Mouse (Mus musculus) hindbrain, embryonic 10.5 days (tissue): ENCODE results near the gene Usp10. TPM values are rescaled to one million over a fixed set of nuclear protein-coding genes. Genes with fewer than 3 reads are reported as not detected.

Source experiments
- DNase-seq: peaks from one replicate; pipeline ENCODE4 v3.0.0-alpha.2; 2017; ENCODE audit warnings: low spot score
- H3K27ac ChIP-seq: fragments of 300-500 bp; sonication (generic); 2 replicates; pipeline ENCODE4 v1.5.1; 2016; ENCODE audit warnings: mild to moderate bottlenecking, moderate library complexity
- H3K27me3 ChIP-seq: fragments of 300-500 bp; sonication (generic); 2 replicates; pipeline ENCODE4 v1.6.1; 2016; ENCODE audit warnings: mild to moderate bottlenecking; ENCODE audit not compliant: poor library complexity, insufficient read depth, severe bottlenecking
- H3K36me3 ChIP-seq: fragments of 300-500 bp; sonication (generic); 2 replicates; pipeline ENCODE4 v1.6.1; 2016; ENCODE audit warnings: mild to moderate bottlenecking, moderate library complexity
- H3K4me1 ChIP-seq: fragments of 300-500 bp; sonication (generic); replicated peaks from 2 replicates; pipeline ENCODE4 v1.6.1; 2016; ENCODE audit warnings: mild to moderate bottlenecking
- H3K4me3 ChIP-seq: fragments of 300-500 bp; sonication (generic); 2 replicates; pipeline ENCODE4 v1.5.1; 2016; ENCODE audit warnings: mild to moderate bottlenecking, moderate library complexity
- H3K9me3 ChIP-seq: fragments of 300-500 bp; sonication (generic); 2 replicates; pipeline ENCODE4 v1.6.1; 2016; ENCODE audit warnings: mild to moderate bottlenecking, moderate library complexity
- WGBS: fragments of 180-500 bp; shearing (Covaris S2); methylation state at CpG from one replicate; pipeline ENCODE4 v1.1.7; 2016; 5-methylcytosine and 5-hydroxymethylcytosine counted together
- polyA plus RNA-seq: library from polyadenylated mRNA; unstranded; fragments of >200 nt; fragmentation: Nextera tagmentation; extraction: Ambion mirVana; gene quantifications from 2 replicates; pipeline ENCODE4 v1.2.1, GENCODE M21; 2016

Gene Usp10
- polyA plus RNA-seq: 182 and 219 TPM in 2 replicates

DNA sequence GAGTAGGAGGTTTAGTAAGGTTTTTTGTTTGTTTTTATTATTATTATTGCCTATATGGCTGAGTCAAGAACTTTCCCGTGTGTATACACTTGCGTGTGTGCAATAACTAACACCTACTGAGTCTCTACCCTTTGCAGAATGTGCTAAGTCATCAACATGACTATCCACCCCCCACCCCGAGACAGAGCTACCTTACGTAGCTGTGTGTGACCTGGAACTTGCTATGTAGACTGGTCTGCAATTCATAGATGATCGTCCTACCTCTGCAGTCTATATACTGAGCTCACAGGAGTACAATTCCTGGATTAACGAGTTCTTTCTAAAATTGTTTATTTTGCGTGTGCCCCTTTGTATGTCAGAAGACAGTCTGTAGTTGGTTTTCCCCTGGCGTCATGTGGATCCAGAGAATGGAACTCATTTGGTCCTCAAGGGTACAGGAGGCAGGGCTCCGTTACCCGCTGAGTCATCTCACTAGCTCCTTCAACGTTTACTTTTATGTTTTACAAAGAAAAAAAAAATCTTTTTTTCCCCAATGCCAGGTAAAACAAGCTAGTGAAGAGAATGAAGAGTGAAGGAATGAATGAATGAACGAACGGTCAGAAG, at the start of gene Usp10:
Gene Usp10, plus strand, starts transcription at position 417 of the 603 bp plus-strand sequence.
- Histone ChIP-seq H3K36me3 (no peaks in the 10 kb centered on the region), H3K4me3 (peak within 1 kb of the TSS; percentile 89), H3K27ac (peak within 1 kb of the TSS; percentile 99), H3K9me3 (no peaks in the 10 kb centered on the region), H3K4me1 (peaks cover 48% of the 10 kb centered on the region), H3K27me3 (peaks cover 5% of the 10 kb centered on the region)
- 32% methylated on average over 13 of the region's 13 CpGs for WGBS
- no peak for DNase-seq

GRCm38 (mm10) chr8:119861706-119862389, 48.3 kb upstream of the Usp10 start, which contains the start of gene Klhl36:
Gene Klhl36, plus strand, starts transcription at chr8:119862266.
- WGBS: under 1% methylated on average over 35 of the region's 35 CpGs

DNA sequence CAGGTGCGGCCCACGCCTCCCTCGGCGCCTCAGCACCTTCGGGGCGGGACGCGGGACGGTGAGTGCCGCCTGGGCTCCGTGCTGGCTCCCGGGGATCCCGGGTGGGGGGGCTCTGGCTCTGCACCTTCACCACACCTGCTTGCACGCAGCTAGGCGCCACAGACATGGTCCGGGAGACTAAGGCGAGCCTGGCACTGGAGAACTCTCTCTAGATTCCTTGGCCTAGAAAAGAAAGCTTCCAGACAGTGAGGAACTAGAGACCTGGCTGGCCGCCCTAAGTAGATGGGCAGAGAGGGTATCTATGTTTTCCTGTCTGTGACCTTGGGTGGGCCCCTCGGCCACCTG, 47.8 kb upstream of the Usp10 start:
- Histone ChIP-seq H3K27me3 (peaks cover 37% of the 10 kb centered on the region), H3K36me3 (no peaks in the 10 kb centered on the region), H3K9me3 (no peaks in the 10 kb centered on the region), H3K4me3 (peak overlapping the region; percentile 83), H3K4me1 (peaks cover 29% of the 10 kb centered on the region), H3K27ac (peak overlapping the region; percentile 86)
- DNase-seq: no peak
- WGBS: 2% methylated on average over 19 of the region's 19 CpGs

More at GRCm38 (mm10) chr8:119861706-119862389, 48.3 kb upstream of the Usp10 start, which contains the start of gene Klhl36:
- Histone ChIP-seq H3K36me3 (no peaks in the 10 kb centered on the region), H3K27ac (peak within 1 kb of the TSS; percentile 86), H3K27me3 (peaks cover 37% of the 10 kb centered on the region), H3K9me3 (no peaks in the 10 kb centered on the region), H3K4me3 (peak within 1 kb of the TSS; percentile 83), H3K4me1 (peaks cover 29% of the 10 kb centered on the region)
- DNase-seq: peak; percentile 99

GRCm38 (mm10) chr8:119862749-119863148, 47.4 kb upstream of the Usp10 start:
- Histone ChIP-seq H3K36me3 (no peaks in the 10 kb centered on the region), H3K9me3 (no peaks in the 10 kb centered on the region), H3K4me3 (peak overlapping the region; percentile 83), H3K4me1 (peaks cover 29% of the 10 kb centered on the region), H3K27ac (peak overlapping the region; percentile 86), H3K27me3 (peaks cover 37% of the 10 kb centered on the region)
- DNase-seq: peak; percentile 26
- 12% methylated on average over 6 of the region's 6 CpGs for WGBS

GRCm38 (mm10) chr8:119869616-119870015, 40.5 kb upstream of the Usp10 start:
- no peak for DNase-seq
- H3K9me3 ChIP-seq: peaks cover 10% of the 10 kb centered on the region
- no peak overlapping the region for H3K27ac ChIP-seq
- no peaks in the 10 kb centered on the region for H3K4me1 ChIP-seq
- WGBS: 85% methylated on average over 20 of the region's 20 CpGs
- peaks cover 51% of the 10 kb centered on the region for H3K36me3 ChIP-seq
- peaks cover 11% of the 10 kb centered on the region; the same call in 1 of the 2 replicates for H3K27me3 ChIP-seq
- no peak overlapping the region for H3K4me3 ChIP-seq

GRCm38 (mm10) chr8:119873181-119873580, 37.0 kb upstream of the Usp10 start:
- Histone ChIP-seq H3K9me3 (peaks cover 10% of the 10 kb centered on the region), H3K36me3 (peaks cover 74% of the 10 kb centered on the region), H3K27ac (no peak overlapping the region), H3K4me1 (peaks cover 7% of the 10 kb centered on the region), H3K4me3 (no peak overlapping the region), H3K27me3 (peaks cover 7% of the 10 kb centered on the region; the same call in 1 of the 2 replicates)
- 90% methylated on average over 1 of the region's 1 CpGs for WGBS
- DNase-seq: no peak

DNA sequence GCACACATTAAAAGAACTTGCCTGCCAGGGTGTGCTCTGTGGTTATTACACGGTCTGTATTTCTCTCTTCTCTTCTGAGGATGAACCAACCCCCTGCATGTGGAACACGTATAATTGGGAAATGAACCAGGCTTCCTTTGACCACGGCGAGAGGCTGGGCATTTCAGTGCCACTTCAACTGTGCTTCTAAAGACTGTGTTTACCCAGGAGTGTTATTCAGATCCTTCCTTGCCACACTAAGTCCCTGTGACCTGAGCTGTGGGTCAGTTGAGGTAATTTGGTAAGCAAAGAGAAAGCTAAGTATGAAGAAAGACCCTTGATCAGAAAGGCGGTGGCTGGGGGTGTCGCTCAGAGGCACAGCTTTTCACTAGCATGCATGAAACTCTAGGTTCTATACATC, 28.9 kb upstream of the Usp10 start:
- Histone ChIP-seq H3K36me3 (peaks cover 10% of the 10 kb centered on the region), H3K4me3 (no peak overlapping the region), H3K27me3 (0 out of 2 replicates have a peak, but pooled peaks cover 4% of the 10 kb centered on the region), H3K27ac (no peak overlapping the region), H3K9me3 (no peaks in the 10 kb centered on the region), H3K4me1 (peaks cover 22% of the 10 kb centered on the region)
- 84% methylated on average over 6 of the region's 6 CpGs for WGBS
- DNase-seq: no peak

DNA sequence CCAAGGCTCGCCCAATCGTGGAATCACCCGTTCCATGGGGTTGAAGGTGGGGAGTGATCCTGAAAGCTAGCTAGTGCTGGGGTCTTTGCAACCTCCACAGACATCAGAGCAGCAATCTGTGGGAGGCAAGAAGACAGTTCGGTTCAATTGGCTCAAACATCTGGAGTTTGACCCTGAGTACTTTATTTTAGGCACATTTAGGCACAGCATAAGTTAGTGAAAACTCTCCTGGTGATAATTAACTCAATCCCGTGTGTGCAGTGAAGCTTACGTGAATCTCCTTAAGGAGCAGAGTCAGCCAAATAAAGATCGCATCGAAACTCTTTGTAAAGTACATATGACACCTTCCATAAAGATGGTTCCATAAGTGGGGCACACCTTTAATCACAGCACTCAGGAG, 28.2 kb upstream of the Usp10 start:
- no peak for DNase-seq
- no peak overlapping the region for H3K27ac ChIP-seq
- H3K36me3 ChIP-seq: peaks cover 6% of the 10 kb centered on the region; the same call in 1 of the 2 replicates
- H3K4me1 ChIP-seq: peaks cover 17% of the 10 kb centered on the region
- H3K27me3 ChIP-seq: 0 out of 2 replicates have a peak, but pooled peaks cover 4% of the 10 kb centered on the region
- no peak overlapping the region for H3K4me3 ChIP-seq
- 81% methylated on average over 8 of the region's 8 CpGs for WGBS
- H3K9me3 ChIP-seq: no peaks in the 10 kb centered on the region

GRCm38 (mm10) chr8:119883281-119883680, 26.9 kb upstream of the Usp10 start:
- no peak for DNase-seq
- no peak overlapping the region for H3K4me3 ChIP-seq
- 87% methylated on average over 7 of the region's 7 CpGs for WGBS
- peaks cover 24% of the 10 kb centered on the region for H3K4me1 ChIP-seq
- H3K9me3 ChIP-seq: no peaks in the 10 kb centered on the region
- H3K36me3 ChIP-seq: no peaks in the 10 kb centered on the region
- H3K27me3 ChIP-seq: 0 out of 2 replicates have a peak, but pooled peaks cover 4% of the 10 kb centered on the region
- H3K27ac ChIP-seq: no peak overlapping the region

- WGBS: 43% methylated on average over 3 of the region's 3 CpGs
- Histone ChIP-seq H3K9me3 (no peaks in the 10 kb centered on the region), H3K27me3 (no peaks in the 10 kb centered on the region), H3K27ac (peak overlapping the region; percentile 19; the same call in 1 of the 2 replicates), H3K4me3 (no peak overlapping the region), H3K36me3 (no peaks in the 10 kb centered on the region), H3K4me1 (peaks cover 23% of the 10 kb centered on the region)
- no peak for DNase-seq
Measured at GRCm38 (mm10) chr8:119885612-119886011, 24.5 kb upstream of the Usp10 start.

- WGBS: 95% methylated on average over 3 of the region's 3 CpGs
- peak; percentile 60 for DNase-seq
- H3K4me3 ChIP-seq: no peak overlapping the region
Measured at GRCm38 (mm10) chr8:119887130-119887529, 23.0 kb upstream of the Usp10 start.

GRCm38 (mm10) chr8:119888012-119888411, 22.1 kb upstream of the Usp10 start:
- peaks cover 20% of the 10 kb centered on the region for H3K4me1 ChIP-seq
- H3K36me3 ChIP-seq: no peaks in the 10 kb centered on the region
- H3K27me3 ChIP-seq: no peaks in the 10 kb centered on the region
- DNase-seq: no peak
- H3K27ac ChIP-seq: 0 out of 2 replicates have a peak overlapping the region, but pooled peaks have one; percentile 16
- H3K9me3 ChIP-seq: no peaks in the 10 kb centered on the region
- WGBS: 60% methylated on average over 4 of the region's 4 CpGs
- H3K4me3 ChIP-seq: no peak overlapping the region

More at GRCm38 (mm10) chr8:119887130-119887529, 23.0 kb upstream of the Usp10 start:
- H3K4me1 ChIP-seq: peaks cover 20% of the 10 kb centered on the region
- H3K9me3 ChIP-seq: no peaks in the 10 kb centered on the region
- H3K27ac ChIP-seq: no peak overlapping the region
- no peaks in the 10 kb centered on the region for H3K36me3 ChIP-seq
- no peaks in the 10 kb centered on the region for H3K27me3 ChIP-seq

- Histone ChIP-seq H3K4me3 (no peak overlapping the region), H3K9me3 (no peaks in the 10 kb centered on the region), H3K36me3 (no peaks in the 10 kb centered on the region), H3K27ac (no peak overlapping the region), H3K27me3 (peaks cover 39% of the 10 kb centered on the region), H3K4me1 (peaks cover 5% of the 10 kb centered on the region)
- 74% methylated on average over 4 of the region's 4 CpGs for WGBS
- DNase-seq: no peak
Measured at GRCm38 (mm10) chr8:119897069-119897468, 13.1 kb upstream of the Usp10 start.
